Mouse (Mus musculus) limb, embryonic 11.5 days (tissue): ENCODE measurements around the gene C1d. TPM values are rescaled to one million over a fixed set of nuclear protein-coding genes. Genes with fewer than 3 reads are reported as not detected.
A peak's percentile ranks its signal among the peaks of the same experiment; 100 is the strongest.
"Not testable (repeated sequence)": the region's sequence is repeated elsewhere in the genome, so short reads cannot be mapped to it uniquely, and the experiment has no call there.

Experiments
- ATAC-seq: fragments of 200-750 bp; cut with Nextera tagmentation; 2 replicates; pipeline ENCODE4 v1.8.0; 2017; ENCODE audit warnings: low read depth; ENCODE audit not compliant: insufficient number of reproducible peaks, low FRiP score, low TSS enrichment
- DNase-seq: peaks from one replicate; pipeline ENCODE4 v3.0.0-alpha.2; 2015; ENCODE audit warnings: low spot score
- H3K27ac ChIP-seq: fragments of 300-500 bp; sonication (generic); replicated peaks from 2 replicates; pipeline ENCODE4 v1.5.1; 2014; ENCODE audit warnings: low read depth, mild to moderate bottlenecking, low read length
- H3K27me3 ChIP-seq: fragments of 300-500 bp; sonication (generic); 2 replicates; pipeline ENCODE4 v1.6.1; 2014; ENCODE audit warnings: mild to moderate bottlenecking, low read length, mixed read lengths; ENCODE audit not compliant: control insufficient read depth, insufficient read depth
- H3K36me3 ChIP-seq: fragments of 300-500 bp; sonication (generic); 2 replicates; pipeline ENCODE4 v1.6.1; 2014; ENCODE audit warnings: mild to moderate bottlenecking, low read length, moderate library complexity, mixed read lengths; ENCODE audit not compliant: control insufficient read depth, insufficient read depth
- H3K4me1 ChIP-seq: fragments of 300-500 bp; sonication (generic); 2 replicates; pipeline ENCODE4 v1.6.1; 2014; ENCODE audit warnings: low read length, mixed read lengths; ENCODE audit not compliant: control insufficient read depth, insufficient read depth
- H3K4me2 ChIP-seq: fragments of 300-500 bp; sonication (generic); 2 replicates; pipeline ENCODE4 v1.6.1; 2014; ENCODE audit warnings: low read depth, mild to moderate bottlenecking, moderate library complexity; ENCODE audit not compliant: severe bottlenecking
- H3K4me3 ChIP-seq: fragments of 300-500 bp; sonication (generic); 2 replicates; pipeline ENCODE4 v1.5.1; 2014; ENCODE audit warnings: low read depth, low read length
- H3K9ac ChIP-seq: fragments of 300-500 bp; sonication (generic); 2 replicates; pipeline ENCODE4 v1.6.1; 2014; ENCODE audit warnings: mild to moderate bottlenecking, low read length
- H3K9me3 ChIP-seq: fragments of 300-500 bp; sonication (generic); 2 replicates; pipeline ENCODE4 v1.6.1; 2016; ENCODE audit warnings: low read length; ENCODE audit not compliant: control insufficient read depth
- WGBS: fragments of 180-500 bp; shearing (Covaris S2); extraction: QIAGEN DNeasy Blood & Tissue Kit; methylation state at CpG from one replicate; pipeline ENCODE4 v1.1.7; 2014; 5-methylcytosine and 5-hydroxymethylcytosine counted together
- polyA plus RNA-seq: library from polyadenylated mRNA; unstranded; fragments of >200 nt; fragmentation: Nextera tagmentation; extraction: Ambion mirVana; gene quantifications from 2 replicates; pipeline ENCODE4 v1.2.1, GENCODE M21; 2014

The C1d gene
- polyA plus RNA-seq, 1 experiment from 2014 or later: 109 TPM

DNA sequence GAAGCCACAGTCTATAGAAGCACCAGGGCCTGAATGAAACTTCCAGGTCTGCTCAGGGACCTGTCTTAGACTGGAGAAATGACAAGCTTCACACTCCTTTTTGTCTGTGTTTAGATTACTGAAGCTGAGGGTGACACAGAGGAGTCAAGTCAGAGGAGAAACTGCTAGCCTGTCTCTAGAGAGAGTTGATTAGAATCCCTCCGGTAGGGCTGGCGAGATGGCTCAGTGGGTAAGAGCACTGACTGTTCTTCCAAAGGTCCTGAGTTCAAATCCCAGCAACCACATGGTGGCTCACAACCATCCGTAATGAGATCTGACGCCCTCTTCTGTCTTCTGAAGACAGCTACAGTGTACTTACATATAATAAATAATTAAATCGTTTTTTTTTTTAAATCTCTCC is 18.8 kb upstream of the C1d start:
- not testable (repeated sequence) for H3K9ac ChIP-seq

DNA sequence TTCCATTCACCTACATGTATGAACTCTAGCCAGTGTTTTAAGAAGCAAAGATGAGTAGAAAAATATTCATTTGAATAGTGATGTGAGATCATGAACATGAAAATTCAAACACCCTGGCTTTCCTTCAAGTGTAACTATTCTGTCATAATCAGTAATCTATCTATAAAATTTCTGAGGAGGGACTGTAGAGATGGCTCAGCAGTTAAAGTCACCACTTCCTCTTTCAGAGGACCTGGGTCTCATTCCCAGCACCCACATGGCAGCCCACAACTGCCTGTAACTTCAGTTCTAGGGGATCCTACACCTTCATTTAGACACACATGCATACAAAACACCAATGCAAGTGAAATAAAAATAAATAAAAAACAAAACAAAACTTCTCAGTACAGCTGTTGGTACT is 8.7 kb upstream of the C1d start:
- no peaks in the 10 kb centered on the region for H3K36me3 ChIP-seq
- no peak overlapping the region for H3K4me2 ChIP-seq
- no peaks in the 10 kb centered on the region for H3K9me3 ChIP-seq
- no peak for DNase-seq
- H3K27ac ChIP-seq: no peak overlapping the region
- no peak for ATAC-seq
- H3K9ac ChIP-seq: no peak overlapping the region
- H3K4me1 ChIP-seq: no peaks in the 10 kb centered on the region
- H3K27me3 ChIP-seq: peaks cover 2% of the 10 kb centered on the region; the same call in 1 of the 2 replicates
- H3K4me3 ChIP-seq: no peak overlapping the region

More for the DNA sequence above, 18.8 kb upstream of the C1d start:
- not testable (repeated sequence) for H3K27ac ChIP-seq, DNase-seq, H3K36me3 ChIP-seq, H3K9me3 ChIP-seq, H3K4me2 ChIP-seq, H3K4me1 ChIP-seq, H3K4me3 ChIP-seq, ATAC-seq, H3K27me3 ChIP-seq
- WGBS: 95% methylated on average over 5 of the region's 5 CpGs

- DNase-seq: peak; percentile 21
- 0 out of 2 replicates have a peak, but pooled peaks cover 2% of the 10 kb centered on the region for H3K27me3 ChIP-seq
- H3K36me3 ChIP-seq: no peaks in the 10 kb centered on the region
- H3K4me3 ChIP-seq: peak overlapping the region; percentile 82
- H3K9ac ChIP-seq: 0 out of 2 replicates have a peak overlapping the region, but pooled peaks have one; percentile 5
- H3K9me3 ChIP-seq: no peaks in the 10 kb centered on the region
- 58% methylated on average over 8 of the region's 8 CpGs for WGBS
- peak overlapping the region; percentile 62 for H3K4me2 ChIP-seq
- no peaks in the 10 kb centered on the region for H3K4me1 ChIP-seq
- ATAC-seq: peak; percentile 59
- H3K27ac ChIP-seq: no peak overlapping the region
These were observed 490 bp upstream of the C1d start for GRCm38 (mm10) chr11:17256813-17257365.

- no peaks in the 10 kb centered on the region for H3K4me1 ChIP-seq
- H3K27ac ChIP-seq: 0 out of 2 replicates have a peak overlapping the region, but pooled peaks have one; percentile 47
- DNase-seq (no peak), ATAC-seq (no peak; the same call in 1 of the 2 replicates)
- 1% methylated on average over 17 of the region's 17 CpGs for WGBS
- no peaks in the 10 kb centered on the region for H3K9me3 ChIP-seq
- peak overlapping the region; percentile 62 for H3K4me2 ChIP-seq
- no peaks in the 10 kb centered on the region for H3K36me3 ChIP-seq
- peak overlapping the region; percentile 93 for H3K9ac ChIP-seq
- peak overlapping the region; percentile 82 for H3K4me3 ChIP-seq
- H3K27me3 ChIP-seq: 0 out of 2 replicates have a peak, but pooled peaks cover 2% of the 10 kb centered on the region
These were observed 482 bp downstream of the C1d start for GRCm38 (mm10) chr11:17257861-17258260.

GRCm38 (mm10) chr11:17267176-17267575 is 9.8 kb downstream of the C1d start:
- no peak overlapping the region for H3K9ac ChIP-seq
- no peak overlapping the region for H3K4me2 ChIP-seq
- WGBS: 92% methylated on average over 4 of the region's 4 CpGs
- no peaks in the 10 kb centered on the region for H3K27me3 ChIP-seq
- H3K9me3 ChIP-seq: no peaks in the 10 kb centered on the region
- DNase-seq: no peak
- ATAC-seq: no peak
- no peaks in the 10 kb centered on the region for H3K4me1 ChIP-seq
- H3K36me3 ChIP-seq: no peaks in the 10 kb centered on the region; the same call in 1 of the 2 replicates
- H3K4me3 ChIP-seq: no peak overlapping the region
- no peak overlapping the region for H3K27ac ChIP-seq

DNA sequence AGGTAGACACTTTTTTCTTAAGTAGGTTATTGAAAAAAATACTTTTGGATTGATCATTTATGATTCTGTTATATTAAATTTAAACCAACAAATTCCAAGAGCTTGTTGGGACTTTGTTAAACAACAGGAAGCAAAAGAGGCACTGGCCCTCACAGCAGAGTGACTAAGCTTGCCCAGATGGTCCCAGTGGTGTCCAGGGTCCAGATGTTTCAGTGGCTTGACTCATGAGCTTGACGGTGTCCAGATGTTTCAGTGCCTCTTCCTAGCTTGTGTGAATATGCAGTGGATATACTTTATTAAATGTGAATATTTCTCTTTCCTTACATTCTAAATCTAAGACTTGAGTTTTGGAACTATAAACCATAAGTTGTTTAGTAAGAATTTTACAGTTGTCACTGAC is 11.4 kb downstream of the C1d start:
- no peak for DNase-seq
- H3K9me3 ChIP-seq: no peaks in the 10 kb centered on the region
- no peak for ATAC-seq
- 66% methylated on average over 1 of the region's 1 CpGs for WGBS
- no peak overlapping the region for H3K4me3 ChIP-seq
- H3K27ac ChIP-seq: no peak overlapping the region
- no peaks in the 10 kb centered on the region for H3K27me3 ChIP-seq
- H3K9ac ChIP-seq: no peak overlapping the region
- no peaks in the 10 kb centered on the region for H3K4me1 ChIP-seq
- H3K36me3 ChIP-seq: no peaks in the 10 kb centered on the region; the same call in 1 of the 2 replicates
- H3K4me2 ChIP-seq: no peak overlapping the region

DNA sequence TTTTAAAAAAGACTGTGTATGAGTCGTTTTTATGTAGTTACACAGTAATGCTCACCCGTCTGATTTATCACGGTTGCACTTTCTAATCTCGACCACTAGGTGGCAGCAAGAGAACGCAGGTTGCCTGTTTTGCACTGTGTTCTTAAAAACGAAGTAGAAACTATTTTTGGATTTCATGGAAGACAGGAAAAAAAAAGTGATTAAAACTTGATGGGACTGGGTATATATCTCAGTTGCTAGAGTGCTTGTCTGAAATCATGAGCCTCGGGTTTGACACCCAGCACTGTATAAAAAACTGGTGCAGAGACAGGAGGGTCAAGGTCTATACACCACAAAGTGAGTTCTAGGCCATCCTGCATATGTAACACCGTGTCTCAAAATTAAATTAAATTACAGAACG is 22.6 kb downstream of the C1d start:
- H3K4me2 ChIP-seq: no peak overlapping the region
- no peaks in the 10 kb centered on the region for H3K9me3 ChIP-seq
- H3K9ac ChIP-seq: no peak overlapping the region
- WGBS: 14% methylated on average over 9 of the region's 9 CpGs
- H3K27ac ChIP-seq: no peak overlapping the region
- no peaks in the 10 kb centered on the region for H3K36me3 ChIP-seq
- no peaks in the 10 kb centered on the region for H3K27me3 ChIP-seq
- no peak overlapping the region for H3K4me3 ChIP-seq
- ATAC-seq (no peak; the same call in 1 of the 2 replicates), DNase-seq (peak; percentile 71)
- H3K4me1 ChIP-seq: no peaks in the 10 kb centered on the region

- H3K36me3 ChIP-seq: no peaks in the 10 kb centered on the region
- H3K4me3 ChIP-seq: no peak overlapping the region
- no peaks in the 10 kb centered on the region for H3K27me3 ChIP-seq
- H3K4me2 ChIP-seq: no peak overlapping the region
- no peak overlapping the region for H3K27ac ChIP-seq
- H3K9me3 ChIP-seq: no peaks in the 10 kb centered on the region
- DNase-seq (no peak), ATAC-seq (no peak)
- H3K9ac ChIP-seq: no peak overlapping the region
- no peaks in the 10 kb centered on the region for H3K4me1 ChIP-seq
- WGBS: 72% methylated on average over 10 of the region's 10 CpGs
These were observed 26.7 kb downstream of the C1d start for GRCm38 (mm10) chr11:17284055-17284454.

GRCm38 (mm10) chr11:17288884-17289283 is 31.5 kb downstream of the C1d start:
- H3K4me1 ChIP-seq: no peaks in the 10 kb centered on the region
- no peak overlapping the region for H3K27ac ChIP-seq
- H3K9ac ChIP-seq: no peak overlapping the region
- no peak for DNase-seq
- no peak for ATAC-seq
- no peaks in the 10 kb centered on the region for H3K27me3 ChIP-seq
- no peaks in the 10 kb centered on the region for H3K9me3 ChIP-seq
- H3K4me3 ChIP-seq: no peak overlapping the region
- H3K36me3 ChIP-seq: no peaks in the 10 kb centered on the region
- no peak overlapping the region for H3K4me2 ChIP-seq
